Mouse (Mus musculus): ENCODE measurements at regions not wholly inside any gene's neighbourhood (a gene's known extent, or its start where the extent isn't known, plus 50 kb on each side); places are given as distances from the start of the nearest gene placed in this dataset.

- no peak for TF ChIP-seq CTCF (IDR thresholded peaks at IDR 0.05; ENCODE audit: low read depth)
- TF ChIP-seq EP300 (IDR thresholded peaks at IDR 0.05; ENCODE audit: low read depth): no peak
These were observed 623.9 kb upstream of the Jmjd1c start for GRCm38 (mm10) chr10:66472038-66472437.
